Mouse (Mus musculus) bone marrow macrophage, adult 2 months (primary cell): ENCODE measurements at regions not wholly inside any gene's neighbourhood (a gene's known extent, or its start where the extent isn't known, plus 50 kb on each side); places are given as distances from the start of the nearest gene placed in this dataset.

Source experiments
- CTCF ChIP-seq: IDR thresholded peaks from 2 replicates; pipeline ENCODE4 v1.5.1; 2012; ENCODE audit warnings: low read depth, mild to moderate bottlenecking, low read length, moderate library complexity
- POLR2A ChIP-seq: IDR thresholded peaks from 2 replicates; pipeline ENCODE4 v1.6.1; 2012; ENCODE audit warnings: mild to moderate bottlenecking, low read depth, low read length, borderline replicate concordance

GRCm38 (mm10) chr12:106912782-106913181, 575.6 kb upstream of the 3110018I06Rik start:
- no peak for TF ChIP-seq CTCF
- TF ChIP-seq POLR2A: no peak
